Mouse (Mus musculus) spleen, adult 10 weeks (tissue): ENCODE data around the gene Acp1. TPM values are rescaled to one million over a fixed set of nuclear protein-coding genes. Genes with fewer than 3 reads are reported as not detected.

Experiments
- polyA plus RNA-seq: library from polyadenylated mRNA; stranded (reverse); fragments of 350-450 nt; fragmentation: Illumina TruSeq; extraction: RNeasy Lipid Tissue Mini Kit (QIAGEN cat#74804); gene quantifications from one replicate; pipeline ENCODE4 v1.2.3, GENCODE M21; 2015; ENCODE audit warnings: low replicate concordance; ENCODE audit not compliant: insufficient read depth

The Acp1 gene
- polyA plus RNA-seq, result 43.9 TPM

GRCm38 (mm10) chr12:30911261-30912047 lies at the start of gene Acp1, which contains the start of gene Sh3yl1:
Gene Acp1, minus strand, starts transcription at chr12:30911589.
Gene Sh3yl1, plus strand, starts transcription at chr12:30911668.

GRCm38 (mm10) chr12:30883986-30884621 lies 27.3 kb downstream of the Acp1 start, which contains the start of gene Alkal2:
Gene Alkal2, plus strand, starts transcription at chr12:30884322.

Other genes with a start within 250 kb of the Acp1 start
- gene Alkal2, start 27.3 kb downstream of the Acp1 start, polyA plus RNA-seq, result 0.30 TPM
- 4.5 TPM for gene Sh3yl1, start 79 bp upstream of the Acp1 start, polyA plus RNA-seq
- gene Fam110c, start 162.3 kb upstream of the Acp1 start, polyA plus RNA-seq, result 0.26 TPM